Mouse (Mus musculus) cerebellum, adult (tissue): ENCODE measurements around the gene Fbxo45.
A peak's percentile ranks its signal among the peaks of the same experiment; 100 is the strongest.

Source experiments
- ATAC-seq: cut with Nextera tagmentation; 2 replicates; pipeline ENCODE4 v1.9.2; 2017; ENCODE audit warnings: mild to moderate bottlenecking, moderate library complexity, mixed read lengths; ENCODE audit not compliant: insufficient number of reproducible peaks, low FRiP score, low TSS enrichment

Gene Fbxo45

GRCm38 (mm10) chr16:32214156-32214555, 32.8 kb downstream of the Fbxo45 start:
- no peak for ATAC-seq

GRCm38 (mm10) chr16:32204902-32205301, 42.1 kb downstream of the Fbxo45 start:
- ATAC-seq = no peak

- ATAC-seq = no peak; the same call in 1 of the 2 replicates
Measured at GRCm38 (mm10) chr16:32202681-32203080, 44.3 kb downstream of the Fbxo45 start.

- no peak for ATAC-seq
Measured at GRCm38 (mm10) chr16:32201004-32201325, 46.0 kb downstream of the Fbxo45 start.

GRCm38 (mm10) chr16:32200256-32201003, 46.5 kb downstream of the Fbxo45 start:
- no peak for ATAC-seq

- no peak for ATAC-seq
Measured at GRCm38 (mm10) chr16:32190011-32190441, 56.9 kb downstream of the Fbxo45 start.

- ATAC-seq = no peak
Measured at GRCm38 (mm10) chr16:32189109-32189508, 57.8 kb downstream of the Fbxo45 start.

GRCm38 (mm10) chr16:32186056-32186455, 60.9 kb downstream of the Fbxo45 start:
- ATAC-seq = peak; percentile 80; the same call in 1 of the 2 replicates
